Mouse (Mus musculus) MEL-GATA-1-ER (cell line): ENCODE results near the gene Pex6.

Experiments used
- DNase-seq: peaks from one replicate; pipeline ENCODE4 v3.0.0-alpha.2; 2012; ENCODE audit warnings: low read depth; ENCODE audit errors: extremely low read depth

Pex6 gene

DNA sequence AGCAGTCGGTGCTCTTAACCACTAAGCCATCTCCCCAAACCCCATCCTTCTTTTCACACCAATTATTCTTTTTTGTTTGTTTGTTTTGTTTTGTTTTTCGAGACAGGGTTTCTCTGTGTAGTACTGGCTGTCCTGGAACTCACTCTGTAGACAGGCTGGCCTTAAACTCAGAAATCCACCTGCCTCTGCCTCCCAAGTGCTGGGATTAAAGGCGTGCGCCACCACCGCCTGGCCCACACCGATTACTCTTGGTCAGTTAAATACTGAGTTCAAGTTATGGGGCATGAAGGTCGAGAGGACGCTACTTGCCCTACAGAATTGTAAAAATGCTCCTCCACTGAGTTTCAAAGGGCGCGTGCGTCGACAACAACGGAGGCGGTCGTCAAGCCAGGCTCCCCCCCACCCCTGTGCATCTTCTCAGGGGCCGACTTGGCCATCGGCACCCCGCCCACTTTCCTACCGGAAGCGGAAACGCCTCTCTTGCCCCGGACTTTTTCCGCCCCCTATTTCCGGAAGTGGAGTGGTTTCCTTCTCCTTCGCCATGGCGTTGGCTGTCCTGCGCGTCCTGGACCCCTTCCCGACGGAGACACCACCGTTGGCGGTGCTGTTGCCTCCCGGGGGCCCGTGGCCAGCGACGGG is at the start of gene Pex6:
TSS of gene Pex6 (plus strand) at position 505 of the 639 bp plus-strand sequence.
- DNase-seq: peak; percentile 84

GRCm38 (mm10) chr17:46661981-46662380 is 49.3 kb upstream of the Pex6 start:
- no peak for DNase-seq

DNA sequence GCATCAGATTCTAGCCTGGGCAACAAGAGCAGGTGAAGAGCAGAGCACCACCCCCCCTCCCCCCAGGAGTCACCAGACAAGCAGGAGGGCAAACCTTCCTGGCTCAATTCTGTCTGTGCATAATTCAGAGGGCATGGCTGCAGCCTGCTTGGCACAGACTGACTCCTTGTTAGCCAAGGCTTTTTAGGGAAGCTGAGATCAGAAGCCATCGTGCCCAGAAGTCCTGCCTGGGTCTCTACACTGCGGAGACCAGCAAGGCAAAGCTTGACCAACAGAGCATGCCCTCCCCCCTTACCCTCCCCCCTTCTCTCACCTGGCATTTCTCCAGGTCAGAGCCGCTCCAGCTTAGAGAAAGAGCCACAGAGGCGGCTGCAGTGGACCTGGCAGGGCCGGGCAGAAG is 48.5 kb upstream of the Pex6 start:
- no peak for DNase-seq

DNA sequence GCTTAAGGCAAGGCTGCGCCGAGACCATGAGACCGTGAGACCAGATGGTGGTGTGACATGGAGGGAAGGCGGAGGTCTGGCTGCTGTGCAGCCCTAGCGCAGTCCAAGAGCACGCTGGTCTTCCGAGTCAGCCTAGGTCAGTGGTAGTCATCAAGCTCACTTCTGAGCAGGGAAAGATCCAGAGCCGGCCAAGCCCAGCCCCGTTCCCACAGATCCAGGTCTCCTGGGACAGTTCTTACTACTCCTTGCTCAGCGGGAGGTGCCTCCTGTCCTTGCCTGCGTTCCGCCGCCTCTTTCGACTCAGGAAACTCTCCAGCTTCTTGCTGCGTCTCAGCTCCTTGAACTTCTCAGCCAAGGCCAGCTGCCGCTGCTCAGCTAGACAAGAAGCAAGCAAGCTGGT is 43.6 kb upstream of the Pex6 start:
- DNase-seq: no peak

GRCm38 (mm10) chr17:46669911-46670310 is 41.4 kb upstream of the Pex6 start:
- DNase-seq: no peak

GRCm38 (mm10) chr17:46673850-46674529 is 37.3 kb upstream of the Pex6 start, which contains the start of gene Rrp36:
Gene Rrp36, minus strand, starts transcription at chr17:46674352.
- DNase-seq: peak; percentile 90

- no peak for DNase-seq
Observed at GRCm38 (mm10) chr17:46674530-46675283, 36.6 kb upstream of the Pex6 start.

- no peak for DNase-seq
Observed at GRCm38 (mm10) chr17:46678416-46678815, 32.8 kb upstream of the Pex6 start, which contains the start of gene Mea1. Gene Mea1, plus strand, starts transcription at chr17:46678793.

- DNase-seq: no peak
Observed at GRCm38 (mm10) chr17:46678911-46679310, 32.4 kb upstream of the Pex6 start.

- peak; percentile 44 for DNase-seq
Observed at GRCm38 (mm10) chr17:46679843-46680759, 31.2 kb upstream of the Pex6 start.

DNA sequence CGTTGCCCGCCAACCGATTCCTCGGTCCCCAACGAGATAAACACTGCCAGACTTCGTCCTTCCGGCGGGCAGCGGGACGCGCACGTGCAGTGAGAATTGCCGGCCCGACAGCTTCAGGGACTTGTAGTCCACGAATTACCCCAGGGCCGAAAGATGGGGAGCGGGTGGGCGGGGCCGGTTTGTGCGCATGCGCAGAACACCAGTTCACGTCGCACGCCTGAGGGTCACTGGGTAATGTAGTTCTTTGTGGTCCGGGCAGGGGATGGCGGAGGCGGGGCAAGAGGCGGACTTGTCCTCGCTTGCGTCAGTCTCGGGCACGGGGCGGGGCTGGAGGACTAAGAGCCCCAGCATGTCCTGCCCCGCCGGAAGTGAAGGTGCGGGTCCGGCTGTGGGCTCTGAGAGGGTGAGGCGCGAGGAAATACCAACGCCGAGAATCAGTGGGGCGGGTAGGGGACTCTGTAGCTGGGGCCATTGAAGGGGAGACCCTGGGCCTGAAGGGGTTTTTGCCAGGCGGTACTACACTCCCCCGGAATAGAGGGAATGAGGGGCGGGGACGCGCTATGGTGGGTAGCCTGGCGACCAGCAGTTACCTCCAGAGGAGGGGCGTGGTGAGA is 30.4 kb upstream of the Pex6 start, which contains the start of gene Klhdc3:
TSS of gene Klhdc3 (minus strand) at position 155 of the 614 bp plus-strand sequence.
- peak; percentile 95 for DNase-seq

- DNase-seq: peak; percentile 4
Observed at GRCm38 (mm10) chr17:46681466-46682118, 29.7 kb upstream of the Pex6 start.

DNA sequence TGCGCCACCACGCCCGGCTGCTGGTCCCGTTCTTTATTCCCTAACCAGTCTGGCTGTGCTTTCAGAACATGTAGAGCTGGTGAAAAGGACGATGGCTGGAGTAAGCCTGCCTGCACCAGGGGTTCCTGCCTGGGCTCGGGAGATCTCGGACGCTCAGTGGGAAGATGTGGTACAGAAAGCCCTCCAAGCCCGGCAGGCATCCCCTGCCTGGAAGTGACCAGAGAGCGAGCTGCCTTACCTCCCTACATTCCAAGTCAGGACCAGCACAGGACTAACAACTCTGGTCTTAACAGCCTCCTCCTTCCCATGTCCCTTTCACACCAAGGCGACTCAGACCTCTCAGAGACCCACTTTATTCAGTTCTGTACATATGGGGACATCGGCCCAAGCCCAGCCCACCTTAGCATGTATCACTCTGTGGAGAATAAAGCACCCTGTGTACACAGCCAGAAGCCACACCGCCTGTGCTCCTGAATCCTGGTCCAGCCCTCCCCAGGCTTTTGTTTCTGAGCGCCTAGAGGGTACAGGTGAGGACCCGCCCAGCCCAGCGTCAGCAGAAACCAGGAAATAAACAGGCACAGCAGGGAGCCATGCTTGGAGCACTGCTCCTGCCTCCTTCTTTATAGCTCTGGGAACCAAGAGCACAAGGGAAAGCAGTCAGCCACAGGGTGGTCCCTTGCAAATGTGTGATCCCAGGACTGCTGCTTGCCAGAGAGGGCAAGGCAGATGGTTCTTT is 28.4 kb upstream of the Pex6 start:
- DNase-seq: no peak

DNA sequence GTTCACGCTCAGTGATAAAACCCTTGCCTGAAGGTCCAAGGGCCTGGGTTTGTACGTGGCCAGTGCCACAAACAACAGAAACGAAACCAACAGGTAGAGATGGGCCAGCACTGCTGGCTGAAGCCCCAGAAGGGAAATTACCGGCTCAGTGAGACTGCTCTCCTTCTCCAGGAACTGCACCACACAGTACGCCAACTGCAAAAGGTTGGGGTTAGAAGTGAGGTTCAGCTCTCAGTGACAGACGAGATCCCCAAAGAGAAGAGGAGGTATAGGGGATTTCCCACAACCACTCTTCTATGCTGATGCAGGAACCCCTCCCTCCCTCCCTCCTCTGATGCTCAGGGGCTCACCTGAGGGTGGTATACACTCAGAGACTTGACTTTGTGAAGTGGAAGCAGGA is 25.4 kb upstream of the Pex6 start:
- no peak for DNase-seq

DNA sequence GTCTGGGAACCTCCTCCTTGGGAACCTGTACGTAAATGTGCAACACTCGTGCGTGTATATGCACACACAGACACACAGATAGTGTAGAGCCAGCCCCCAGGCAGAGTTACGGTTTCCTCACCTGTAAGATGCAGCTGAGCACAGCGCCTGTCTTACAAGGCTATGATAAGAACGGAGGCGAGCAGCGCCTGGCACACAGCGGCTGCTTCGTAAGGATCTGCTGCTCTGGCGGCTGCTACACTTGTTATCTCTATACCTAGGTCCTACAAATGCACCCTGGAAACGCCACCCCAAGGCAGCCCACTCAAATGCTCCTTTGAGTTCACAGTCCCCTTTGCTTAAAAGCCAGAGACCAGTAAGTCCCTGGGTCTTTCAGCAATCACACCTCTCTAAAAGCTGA is 20.6 kb upstream of the Pex6 start:
- DNase-seq: no peak

DNA sequence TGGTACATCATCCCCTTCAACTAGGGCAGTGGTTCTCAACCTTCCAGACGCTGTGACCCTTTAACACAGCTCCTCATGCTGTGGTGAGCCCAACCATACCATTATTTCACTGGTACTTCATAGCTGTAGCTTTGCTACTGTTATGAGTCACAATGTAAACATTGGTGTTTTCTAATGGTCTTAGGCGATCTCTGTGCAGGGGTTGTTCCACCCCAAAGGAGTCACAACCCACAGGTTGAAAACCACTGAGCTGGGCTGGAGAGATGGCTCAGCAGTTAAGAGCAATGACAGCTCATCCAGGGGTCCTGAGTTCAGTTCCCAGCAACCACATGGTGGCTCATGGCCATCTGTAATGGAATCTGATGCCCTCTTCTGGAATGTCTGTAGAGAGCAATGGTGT is 19.9 kb upstream of the Pex6 start:
- no peak for DNase-seq

GRCm38 (mm10) chr17:46694517-46695063 is 16.7 kb upstream of the Pex6 start:
- DNase-seq: no peak

- no peak for DNase-seq
Observed at GRCm38 (mm10) chr17:46698515-46698914, 12.7 kb upstream of the Pex6 start.

DNA sequence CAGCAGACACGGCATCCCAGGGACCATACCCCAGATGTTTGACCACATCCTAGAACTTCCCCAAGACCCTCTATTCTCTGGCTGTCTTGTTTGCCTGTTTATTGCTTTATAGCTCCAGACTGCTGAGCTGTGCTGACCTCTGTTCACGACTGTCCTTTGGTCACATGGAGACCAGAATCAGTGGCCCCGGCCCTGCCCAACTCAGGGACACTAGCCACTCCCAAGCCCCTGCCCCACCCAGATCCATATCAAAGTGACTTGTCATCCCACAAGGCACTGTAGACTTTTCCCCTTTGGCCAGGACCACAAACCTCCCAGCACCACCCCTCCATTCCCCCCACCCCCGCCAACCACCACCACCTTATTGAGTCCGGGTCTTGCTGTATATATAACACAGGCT is 12.0 kb upstream of the Pex6 start:
- DNase-seq: no peak
